Mouse (Mus musculus) CD4-positive helper T cell, adult 2 months (primary cell): ENCODE data around the gene Irs1.
A peak's percentile ranks its signal among the peaks of the same experiment; 100 is the strongest.

ENCODE experiments used
- DNase-seq: peaks from one replicate; pipeline ENCODE4 v3.0.0-alpha.2; 2012; ENCODE audit warnings: low read depth, missing footprints, low spot score

The Irs1 gene

GRCm38 (mm10) chr1:82289116-82289989 lies 1.9 kb downstream of the Irs1 start:
- DNase-seq, result no peak

GRCm38 (mm10) chr1:82288421-82288990 lies 2.7 kb downstream of the Irs1 start:
- DNase-seq, result no peak

- DNase-seq, result no peak
Observed at GRCm38 (mm10) chr1:82287776-82288325, 3.4 kb downstream of the Irs1 start.

- DNase-seq, result no peak
Observed at GRCm38 (mm10) chr1:82287052-82287775, 4.0 kb downstream of the Irs1 start.

- no peak for DNase-seq
Observed at GRCm38 (mm10) chr1:82286190-82287051, 4.8 kb downstream of the Irs1 start.

GRCm38 (mm10) chr1:82285461-82286189 lies 5.6 kb downstream of the Irs1 start:
- DNase-seq, result no peak

- no peak for DNase-seq
Observed at GRCm38 (mm10) chr1:82284403-82284802, 6.8 kb downstream of the Irs1 start.

GRCm38 (mm10) chr1:82283901-82284301 lies 7.3 kb downstream of the Irs1 start:
- DNase-seq, result no peak

- peak; percentile 91 for DNase-seq
Observed at GRCm38 (mm10) chr1:82282992-82283611, 8.1 kb downstream of the Irs1 start.

- no peak for DNase-seq
Observed at GRCm38 (mm10) chr1:82281823-82282222, 9.4 kb downstream of the Irs1 start.

GRCm38 (mm10) chr1:82279768-82280167 lies 11.4 kb downstream of the Irs1 start:
- DNase-seq, result no peak

- no peak for DNase-seq
Observed at GRCm38 (mm10) chr1:82274361-82274760, 16.9 kb downstream of the Irs1 start.

- DNase-seq, result no peak
Observed at GRCm38 (mm10) chr1:82273529-82273928, 17.7 kb downstream of the Irs1 start.

GRCm38 (mm10) chr1:82272231-82272630 lies 19.0 kb downstream of the Irs1 start:
- DNase-seq, result no peak

- no peak for DNase-seq
Observed at GRCm38 (mm10) chr1:82267547-82267946, 23.7 kb downstream of the Irs1 start.

- DNase-seq, result no peak
Observed at GRCm38 (mm10) chr1:82262331-82262730, 28.9 kb downstream of the Irs1 start.

- DNase-seq, result no peak
Observed at GRCm38 (mm10) chr1:82261638-82262037, 29.6 kb downstream of the Irs1 start.

GRCm38 (mm10) chr1:82261053-82261618 lies 30.1 kb downstream of the Irs1 start:
- DNase-seq, result no peak

GRCm38 (mm10) chr1:82260055-82260454 lies 31.2 kb downstream of the Irs1 start:
- no peak for DNase-seq

GRCm38 (mm10) chr1:82258331-82258730 lies 32.9 kb downstream of the Irs1 start:
- DNase-seq, result no peak
